Comparison of ENCODE assay signal across 19 mouse cellular contexts in genomic region chr2:143950290-143951027, GRCm38 (mm10).
"Had no signal": no experiment of that assay in that cellular context is flagged by ENCODE, and none has a peak within 500 bp of the region (broad histone marks: within the 10 kb centered on the region; RNA-seq: fewer than 3 reads in every experiment).

No protein-coding gene starts in this region.

- H3K9ac ChIP-seq: limb, embryonic 13.5 days; liver, embryonic 14.5 days; liver, postnatal 0 days; lung, embryonic 14.5 days; midbrain, embryonic 12.5 days; neural tube, embryonic 12.5 days; neural tube, embryonic 15.5 days had no signal

- H3K27ac ChIP-seq: kidney, postnatal 0 days; layer of hippocampus, adult 2 months; limb, embryonic 10.5 days; limb, embryonic 13.5 days; liver, embryonic 14.5 days; macrophage; midbrain, embryonic 12.5 days; neural tube, embryonic 12.5 days; neural tube, embryonic 15.5 days had no signal

- H3K27me3 ChIP-seq: limb, embryonic 13.5 days; midbrain, embryonic 12.5 days; neural tube, embryonic 12.5 days; neural tube, embryonic 15.5 days had no signal

- H3K9me3 ChIP-seq: limb, embryonic 10.5 days; limb, embryonic 13.5 days; midbrain, embryonic 12.5 days; neural tube, embryonic 12.5 days; neural tube, embryonic 15.5 days had no signal

- DNase-seq: layer of hippocampus, adult 9-11 months; liver, postnatal 0 days; lung, embryonic 14.5 days; right cerebral cortex, adult 18-20 months; right cerebral cortex, postnatal 14 days; right cerebral cortex, postnatal 4 days; thymus, postnatal 25 days had no signal

- H3K4me2 ChIP-seq: limb, embryonic 13.5 days; liver, embryonic 11.5 days; lung, embryonic 14.5 days; midbrain, embryonic 12.5 days; neural tube, embryonic 12.5 days; neural tube, embryonic 15.5 days had no signal

- ATAC-seq: liver, postnatal 0 days; lung, postnatal 0 days; midbrain, embryonic 16.5 days had no signal

- H3K4me1 ChIP-seq: limb, embryonic 10.5 days; limb, embryonic 13.5 days; midbrain, embryonic 12.5 days; neural tube, embryonic 12.5 days; neural tube, embryonic 15.5 days had no signal

- H3K4me3 ChIP-seq: layer of hippocampus, adult 2 months; limb, embryonic 10.5 days; limb, embryonic 13.5 days; midbrain, embryonic 12.5 days; neural tube, embryonic 12.5 days; neural tube, embryonic 15.5 days had no signal
